Mouse (Mus musculus): ENCODE measurements around the gene Col8a2. TPM values are rescaled to one million over a fixed set of nuclear protein-coding genes. Genes with fewer than 3 reads are reported as not detected.

Col8a2 gene
- polyA plus RNA-seq, 1 experiment from 2014 or later: 60.1 TPM

DNA sequence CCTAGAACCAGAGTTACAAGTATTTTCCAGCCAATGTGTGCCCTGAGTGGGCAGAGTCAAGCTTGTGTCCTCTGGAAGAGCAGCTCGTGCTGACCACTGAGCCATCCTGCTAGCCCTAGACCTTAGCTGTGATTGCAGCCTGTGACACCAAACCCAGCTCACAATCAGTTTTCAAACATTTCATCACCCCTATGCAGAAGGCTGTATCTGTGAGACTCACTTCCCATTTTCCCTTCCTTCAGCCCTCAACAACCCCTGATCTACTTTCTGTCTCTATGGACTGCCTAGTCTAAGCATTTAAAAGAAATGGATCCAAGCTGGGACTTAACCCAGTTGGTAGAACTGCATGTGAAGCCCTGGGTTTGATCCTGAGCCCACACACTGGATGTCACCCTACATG is 18.8 kb downstream of the Col8a2 start:
- Histone ChIP-seq H3K9ac (no peak overlapping the region), H3K4me2 (replicated peaks) (no peak overlapping the region), H3K27me3 (peaks cover 17% of the 10 kb centered on the region), H3K4me1 (peaks cover 25% of the 10 kb centered on the region), H3K9me3 (replicated peaks) (no peaks in the 10 kb centered on the region), H3K36me3 (no peaks in the 10 kb centered on the region), H3K4me3 (replicated peaks) (no peak overlapping the region), H3K27ac (replicated peaks) (no peak overlapping the region)
- no peak for ATAC-seq (ENCODE audit: insufficient number of reproducible peaks, low FRiP score, low TSS enrichment, low read depth)
- 79% methylated on average over 1 of the region's 1 CpGs for whole genome bisulfite sequencing

DNA sequence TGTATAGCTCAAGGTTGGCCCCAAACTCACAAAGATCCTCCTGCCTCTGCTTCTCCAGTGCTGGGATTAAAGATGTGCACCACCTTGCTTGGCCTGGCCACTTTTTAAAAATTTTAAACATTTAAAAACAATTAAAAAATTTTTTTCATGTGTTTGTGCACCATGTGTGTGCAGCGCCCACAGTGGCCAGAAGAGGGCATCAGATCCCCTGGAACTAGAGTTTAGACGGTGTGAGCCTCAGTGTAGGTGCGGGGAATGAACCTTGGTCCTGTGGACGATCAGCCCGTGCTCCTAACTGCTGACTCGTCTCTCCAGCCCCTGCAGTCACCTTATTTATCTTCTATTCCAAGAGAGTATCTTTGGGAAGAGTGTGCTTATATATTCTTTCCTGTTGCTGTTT is 19.5 kb downstream of the Col8a2 start:
- ATAC-seq (ENCODE audit: insufficient number of reproducible peaks, low FRiP score, low TSS enrichment, low read depth): no peak
- Histone ChIP-seq H3K36me3 (no peaks in the 10 kb centered on the region), H3K27ac (replicated peaks) (no peak overlapping the region), H3K9me3 (replicated peaks) (no peaks in the 10 kb centered on the region), H3K9ac (no peak overlapping the region), H3K4me3 (replicated peaks) (no peak overlapping the region), H3K4me2 (replicated peaks) (no peak overlapping the region), H3K4me1 (peaks cover 19% of the 10 kb centered on the region), H3K27me3 (peaks cover 10% of the 10 kb centered on the region)
- WGBS: 90% methylated on average over 6 of the region's 6 CpGs

DNA sequence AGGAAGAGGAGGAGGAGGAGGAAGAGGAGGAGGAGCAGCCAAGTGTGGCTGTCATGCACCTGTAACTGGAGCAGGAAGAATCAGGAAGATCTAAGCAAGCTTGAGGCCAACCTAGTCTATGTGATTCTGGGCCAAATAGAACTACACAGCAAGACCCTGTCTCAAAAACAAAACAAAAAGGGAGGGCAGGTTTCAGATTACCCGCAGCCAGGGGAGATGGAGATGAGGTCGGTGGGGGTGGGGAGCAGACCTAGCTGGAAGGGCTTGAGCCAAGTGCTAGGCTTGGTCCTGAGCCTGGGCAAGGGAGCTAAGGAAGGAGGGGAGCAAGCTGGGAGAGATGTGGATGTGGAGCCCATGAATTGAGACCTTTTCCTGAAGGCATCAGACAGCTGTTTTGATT is 20.2 kb downstream of the Col8a2 start:
- H3K27me3 ChIP-seq: peaks cover 7% of the 10 kb centered on the region
- H3K27ac ChIP-seq (replicated peaks): no peak overlapping the region
- no peak overlapping the region for H3K4me3 ChIP-seq (replicated peaks)
- no peaks in the 10 kb centered on the region for H3K9me3 ChIP-seq (replicated peaks)
- ATAC-seq (ENCODE audit: insufficient number of reproducible peaks, low FRiP score, low TSS enrichment, low read depth): no peak
- peaks cover 11% of the 10 kb centered on the region for H3K4me1 ChIP-seq
- H3K9ac ChIP-seq: no peak overlapping the region
- no peak overlapping the region for H3K4me2 ChIP-seq (replicated peaks)
- WGBS: 8% methylated on average over 2 of the region's 2 CpGs
- 0 out of 2 replicates have a peak, but pooled peaks cover 4% of the 10 kb centered on the region for H3K36me3 ChIP-seq

DNA sequence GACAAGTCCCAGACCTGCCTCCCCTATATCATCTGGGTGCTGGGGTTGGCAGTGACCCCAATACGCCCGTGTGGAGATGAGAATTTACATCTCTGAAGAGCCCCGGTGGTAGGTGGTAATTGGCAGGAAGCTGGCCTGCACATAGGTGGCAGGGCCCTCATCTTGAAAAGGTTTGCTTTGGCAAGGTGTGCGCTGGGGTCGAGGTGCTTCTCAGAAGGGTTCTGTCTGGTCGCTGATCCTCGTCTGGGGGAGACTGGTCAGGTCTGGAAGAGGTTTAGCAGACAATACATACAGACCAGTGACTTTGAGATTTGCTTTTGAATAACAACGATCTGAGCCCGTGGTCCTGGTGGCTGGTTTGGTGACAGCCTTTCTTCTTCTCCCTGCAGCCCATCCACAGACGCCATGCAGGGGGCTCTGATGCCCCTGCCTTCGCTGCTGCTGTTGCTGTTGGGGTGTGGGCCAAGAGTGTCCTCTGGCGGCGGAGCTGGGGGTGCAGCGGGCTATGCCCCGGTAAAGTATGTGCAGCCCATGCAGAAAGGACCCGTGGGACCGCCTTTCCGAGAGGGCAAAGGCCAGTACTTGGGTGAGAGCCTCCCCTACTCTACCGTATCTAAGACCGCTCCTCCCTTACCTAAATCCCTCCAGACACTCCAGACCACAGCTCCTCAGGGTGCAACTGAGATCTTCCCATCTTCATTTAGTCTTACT is 22.8 kb downstream of the Col8a2 start:
- Histone ChIP-seq H3K4me3 (replicated peaks) (no peak overlapping the region; the same call in 1 of the 2 replicates), H3K4me1 (peaks cover 28% of the 10 kb centered on the region), H3K27me3 (no peaks in the 10 kb centered on the region), H3K27ac (replicated peaks) (no peak overlapping the region), H3K9me3 (replicated peaks) (no peaks in the 10 kb centered on the region), H3K9ac (no peak overlapping the region), H3K36me3 (0 out of 2 replicates have a peak, but pooled peaks cover 5% of the 10 kb centered on the region), H3K4me2 (replicated peaks) (peak overlapping the region; percentile 39)
- no peak for ATAC-seq (ENCODE audit: insufficient number of reproducible peaks, low FRiP score, low TSS enrichment, low read depth)
- 17% methylated on average over 20 of the region's 20 CpGs for WGBS

DNA sequence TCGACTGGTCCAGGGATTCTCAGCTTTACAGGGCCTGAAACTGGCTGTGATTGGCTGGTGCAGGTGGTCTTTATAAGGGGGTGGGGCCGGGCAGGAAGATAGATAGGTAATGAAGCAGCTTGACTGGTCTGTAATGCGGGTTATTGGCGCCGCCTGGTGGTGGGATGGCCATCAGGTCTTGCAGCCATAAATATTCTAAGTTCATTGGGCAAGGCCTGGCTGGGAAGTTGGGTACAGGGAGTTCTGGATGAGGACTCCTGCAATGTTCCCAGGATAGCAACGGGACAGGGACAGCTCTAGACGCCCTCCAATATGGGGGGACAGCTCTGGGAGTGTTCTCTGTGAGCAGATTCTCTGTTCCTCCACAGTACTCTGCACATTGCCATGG is 23.3 kb downstream of the Col8a2 start:
- H3K4me3 ChIP-seq (replicated peaks): no peak overlapping the region; the same call in 1 of the 2 replicates
- 0 out of 2 replicates have a peak, but pooled peaks cover 5% of the 10 kb centered on the region for H3K36me3 ChIP-seq
- no peak overlapping the region for H3K27ac ChIP-seq (replicated peaks)
- no peak overlapping the region for H3K9ac ChIP-seq
- no peaks in the 10 kb centered on the region for H3K9me3 ChIP-seq (replicated peaks)
- peak overlapping the region; percentile 39 for H3K4me2 ChIP-seq (replicated peaks)
- peaks cover 34% of the 10 kb centered on the region for H3K4me1 ChIP-seq
- no peaks in the 10 kb centered on the region for H3K27me3 ChIP-seq
- no peak for ATAC-seq (ENCODE audit: insufficient number of reproducible peaks, low FRiP score, low TSS enrichment, low read depth)
- 4% methylated on average over 7 of the region's 7 CpGs for WGBS

DNA sequence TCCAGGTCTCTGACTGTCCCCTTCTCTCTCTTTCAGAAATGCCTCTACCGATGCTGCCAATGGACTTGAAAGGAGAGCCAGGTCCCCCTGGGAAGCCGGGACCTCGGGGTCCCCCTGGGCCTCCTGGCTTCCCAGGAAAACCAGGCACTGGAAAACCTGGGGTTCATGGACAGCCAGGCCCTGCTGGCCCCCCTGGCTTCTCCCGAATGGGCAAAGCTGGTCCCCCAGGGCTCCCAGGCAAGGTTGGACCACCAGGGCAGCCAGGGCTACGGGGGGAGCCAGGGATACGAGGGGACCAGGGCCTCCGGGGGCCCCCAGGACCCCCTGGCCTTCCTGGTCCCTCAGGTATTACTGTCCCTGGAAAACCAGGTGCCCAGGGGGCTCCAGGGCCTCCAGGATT is 23.8 kb downstream of the Col8a2 start:
- Histone ChIP-seq H3K9me3 (replicated peaks) (no peaks in the 10 kb centered on the region), H3K9ac (no peak overlapping the region), H3K27me3 (no peaks in the 10 kb centered on the region), H3K27ac (replicated peaks) (no peak overlapping the region), H3K4me3 (replicated peaks) (no peak overlapping the region), H3K4me2 (replicated peaks) (no peak overlapping the region), H3K36me3 (0 out of 2 replicates have a peak, but pooled peaks cover 5% of the 10 kb centered on the region), H3K4me1 (peaks cover 37% of the 10 kb centered on the region)
- WGBS: 81% methylated on average over 6 of the region's 7 CpGs
- ATAC-seq (ENCODE audit: insufficient number of reproducible peaks, low FRiP score, low TSS enrichment, low read depth): no peak

DNA sequence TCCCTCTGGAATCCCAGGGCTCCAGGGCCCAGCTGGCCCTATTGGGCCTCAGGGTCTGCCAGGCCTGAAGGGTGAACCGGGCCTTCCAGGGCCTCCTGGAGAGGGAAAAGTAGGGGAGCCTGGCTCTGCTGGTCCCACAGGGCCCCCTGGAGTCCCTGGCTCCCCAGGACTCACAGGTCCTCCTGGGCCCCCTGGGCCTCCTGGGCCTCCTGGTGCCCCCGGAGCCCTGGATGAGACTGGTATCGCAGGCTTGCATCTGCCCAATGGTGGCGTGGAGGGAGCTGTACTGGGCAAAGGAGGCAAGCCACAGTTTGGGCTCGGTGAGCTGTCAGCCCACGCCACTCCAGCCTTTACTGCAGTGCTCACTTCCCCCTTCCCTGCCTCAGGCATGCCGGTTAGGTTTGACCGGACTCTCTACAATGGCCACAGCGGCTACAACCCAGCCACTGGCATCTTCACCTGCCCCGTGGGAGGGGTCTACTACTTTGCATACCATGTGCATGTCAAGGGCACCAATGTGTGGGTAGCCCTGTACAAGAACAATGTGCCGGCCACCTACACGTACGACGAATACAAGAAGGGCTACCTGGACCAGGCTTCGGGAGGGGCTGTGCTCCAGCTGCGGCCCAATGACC is 25.1 kb downstream of the Col8a2 start:
- peaks cover 17% of the 10 kb centered on the region for H3K36me3 ChIP-seq
- ATAC-seq (ENCODE audit: insufficient number of reproducible peaks, low FRiP score, low TSS enrichment, low read depth): no peak
- H3K9me3 ChIP-seq (replicated peaks): no peaks in the 10 kb centered on the region
- peak overlapping the region; percentile 82 for H3K27ac ChIP-seq (replicated peaks)
- peaks cover 47% of the 10 kb centered on the region for H3K4me1 ChIP-seq
- H3K9ac ChIP-seq: no peak overlapping the region
- H3K4me3 ChIP-seq (replicated peaks): no peak overlapping the region
- H3K27me3 ChIP-seq: no peaks in the 10 kb centered on the region
- 92% methylated on average over 16 of the region's 16 CpGs for whole genome bisulfite sequencing
- no peak overlapping the region for H3K4me2 ChIP-seq (replicated peaks)

DNA sequence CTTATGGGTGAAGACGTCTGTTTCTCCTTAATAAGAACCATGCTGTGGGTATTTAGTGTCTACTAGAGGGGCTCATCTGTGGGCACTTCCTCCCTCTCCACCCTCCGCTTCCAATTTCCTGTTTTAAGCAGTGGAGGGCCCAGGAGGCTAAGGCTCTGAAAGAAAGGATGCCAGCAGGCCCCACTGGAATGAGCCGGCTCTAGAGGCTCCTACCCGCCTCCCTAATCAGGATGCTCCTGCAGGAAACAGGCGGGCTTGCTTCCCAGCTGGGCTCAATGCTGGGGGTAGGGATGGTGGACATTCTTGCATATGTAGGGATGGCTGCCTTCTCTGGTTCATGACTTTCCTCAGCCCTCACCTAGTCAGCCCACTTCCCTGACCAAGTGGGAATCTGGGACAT is 26.6 kb downstream of the Col8a2 start:
- no peak overlapping the region for H3K9ac ChIP-seq
- no peaks in the 10 kb centered on the region for H3K9me3 ChIP-seq (replicated peaks)
- ATAC-seq (ENCODE audit: insufficient number of reproducible peaks, low FRiP score, low TSS enrichment, low read depth): no peak
- no peak overlapping the region for H3K4me3 ChIP-seq (replicated peaks)
- peaks cover 47% of the 10 kb centered on the region for H3K4me1 ChIP-seq
- H3K36me3 ChIP-seq: peaks cover 32% of the 10 kb centered on the region
- H3K4me2 ChIP-seq (replicated peaks): no peak overlapping the region
- no peaks in the 10 kb centered on the region for H3K27me3 ChIP-seq
- H3K27ac ChIP-seq (replicated peaks): peak overlapping the region; percentile 82
- 30% methylated on average over 5 of the region's 5 CpGs for WGBS

DNA sequence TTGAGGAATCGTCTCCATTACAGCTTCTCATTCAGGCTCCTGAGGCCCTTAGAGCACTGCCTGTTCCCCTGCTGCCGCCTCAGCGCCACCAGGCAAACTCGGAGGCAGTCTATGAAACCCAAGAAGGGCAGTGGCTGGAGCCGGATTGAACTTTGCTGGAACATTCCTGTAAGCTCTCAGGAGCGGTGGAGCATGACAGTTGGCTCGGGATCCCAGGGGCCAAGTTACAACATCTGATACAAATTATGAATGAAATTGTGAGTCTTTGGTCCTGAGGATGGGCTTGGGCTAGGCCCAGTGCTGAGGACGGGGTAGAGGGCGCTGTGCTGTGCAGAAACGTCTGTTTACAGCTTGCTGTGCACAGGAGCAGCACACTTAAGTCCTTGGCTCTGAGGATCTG is 27.8 kb downstream of the Col8a2 start:
- no peak overlapping the region for H3K4me2 ChIP-seq (replicated peaks)
- peak; percentile 58 for ATAC-seq (ENCODE audit: insufficient number of reproducible peaks, low FRiP score, low TSS enrichment, low read depth)
- no peaks in the 10 kb centered on the region for H3K9me3 ChIP-seq (replicated peaks)
- H3K36me3 ChIP-seq: peaks cover 36% of the 10 kb centered on the region
- H3K27me3 ChIP-seq: no peaks in the 10 kb centered on the region
- WGBS: 19% methylated on average over 10 of the region's 10 CpGs
- peaks cover 47% of the 10 kb centered on the region for H3K4me1 ChIP-seq
- H3K9ac ChIP-seq: no peak overlapping the region
- H3K27ac ChIP-seq (replicated peaks): peak overlapping the region; percentile 82
- H3K4me3 ChIP-seq (replicated peaks): no peak overlapping the region

DNA sequence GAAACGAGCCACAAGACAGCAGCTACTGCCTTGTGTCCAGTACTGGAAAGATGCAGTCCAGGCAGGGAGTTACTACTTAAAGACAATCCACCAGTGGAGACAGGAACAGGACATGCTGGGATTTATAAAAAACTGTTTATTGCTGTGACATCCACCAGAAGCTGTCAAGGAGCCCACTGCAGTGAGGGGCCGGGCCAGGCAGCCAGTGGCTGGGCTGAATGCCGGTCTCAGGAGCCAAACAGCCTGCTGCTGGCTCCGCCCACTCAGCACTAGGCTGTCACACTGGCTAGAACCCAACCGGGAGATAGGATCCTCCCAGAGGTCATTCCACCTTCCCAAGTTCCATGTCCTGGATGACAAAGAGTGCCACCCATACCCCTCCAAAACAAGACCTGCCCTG is 29.3 kb downstream of the Col8a2 start:
- no peak for ATAC-seq (ENCODE audit: insufficient number of reproducible peaks, low FRiP score, low TSS enrichment, low read depth)
- WGBS: 42% methylated on average over 5 of the region's 5 CpGs
- Histone ChIP-seq H3K9me3 (replicated peaks) (no peaks in the 10 kb centered on the region), H3K4me3 (replicated peaks) (no peak overlapping the region), H3K4me2 (replicated peaks) (no peak overlapping the region), H3K36me3 (peaks cover 36% of the 10 kb centered on the region), H3K27me3 (no peaks in the 10 kb centered on the region), H3K4me1 (peaks cover 53% of the 10 kb centered on the region), H3K27ac (replicated peaks) (no peak overlapping the region), H3K9ac (no peak overlapping the region)

DNA sequence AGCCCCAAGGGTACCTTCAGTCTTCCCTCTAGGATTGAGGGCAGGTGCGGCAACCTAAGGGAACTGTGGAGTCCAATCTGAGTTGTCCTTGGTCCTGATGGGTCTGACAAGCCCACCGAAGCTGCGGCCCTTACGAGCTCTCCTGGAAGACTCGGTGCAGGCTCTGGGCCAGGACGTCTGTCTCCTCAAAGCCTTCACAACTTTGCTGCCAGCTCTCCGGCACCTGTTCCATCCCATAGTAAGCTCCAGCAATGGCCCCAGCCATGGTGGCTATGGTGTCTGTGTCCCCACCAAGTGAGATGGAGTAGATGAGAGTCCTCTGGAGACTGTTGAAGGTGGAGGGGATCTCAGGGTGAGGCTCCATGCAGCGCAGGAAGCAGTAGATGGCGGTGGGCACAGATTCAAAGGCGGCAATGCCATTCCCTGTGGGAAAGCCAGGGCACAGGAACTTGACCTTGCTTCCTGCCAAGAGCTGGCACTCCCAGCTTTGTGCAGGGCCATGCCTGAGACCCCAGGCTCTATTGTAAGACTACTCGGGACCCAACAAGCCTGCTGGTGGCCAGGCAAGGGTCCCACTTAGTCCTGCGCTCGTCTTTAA is 29.9 kb downstream of the Col8a2 start:
- H3K4me1 ChIP-seq: peaks cover 54% of the 10 kb centered on the region
- H3K36me3 ChIP-seq: peaks cover 35% of the 10 kb centered on the region
- ATAC-seq (ENCODE audit: insufficient number of reproducible peaks, low FRiP score, low TSS enrichment, low read depth): no peak
- 89% methylated on average over 13 of the region's 13 CpGs for WGBS
- no peaks in the 10 kb centered on the region for H3K27me3 ChIP-seq
- no peak overlapping the region for H3K4me3 ChIP-seq (replicated peaks)
- H3K4me2 ChIP-seq (replicated peaks): no peak overlapping the region
- H3K9me3 ChIP-seq (replicated peaks): no peaks in the 10 kb centered on the region
- no peak overlapping the region for H3K27ac ChIP-seq (replicated peaks)
- no peak overlapping the region for H3K9ac ChIP-seq
